Mouse (Mus musculus) liver, adult 2 months (tissue): ENCODE measurements around the gene Myh6. TPM values are rescaled to one million over a fixed set of nuclear protein-coding genes. Genes with fewer than 3 reads are reported as not detected.
"Not testable (repeated sequence)": the region's sequence is repeated elsewhere in the genome, so short reads cannot be mapped to it uniquely, and the experiment has no call there.

ENCODE experiments used
- DNase-seq: peaks from one replicate; pipeline ENCODE4 v3.0.0-alpha.2; 2011; ENCODE audit warnings: low read depth, low spot score; ENCODE audit errors: extremely low read depth
- H3K27ac ChIP-seq: fragments of 200-500 bp; replicated peaks from 2 replicates; pipeline ENCODE4 v1.5.1; 2012; ENCODE audit warnings: low read depth, mild to moderate bottlenecking, control low read depth, inconsistent platforms, low read length; ENCODE audit not compliant: insufficient read depth
- H3K27me3 ChIP-seq: fragments of 200-500 bp; 2 replicates; pipeline ENCODE4 v1.6.1; 2012; ENCODE audit warnings: mild to moderate bottlenecking, moderate library complexity, low read length, inconsistent platforms; ENCODE audit not compliant: control insufficient read depth, insufficient read depth
- H3K36me3 ChIP-seq: fragments of 200-500 bp; 2 replicates; pipeline ENCODE4 v1.6.1; 2012; ENCODE audit warnings: low read length, inconsistent platforms; ENCODE audit not compliant: control insufficient read depth, insufficient read depth
- H3K4me1 ChIP-seq: fragments of 200-500 bp; 2 replicates; pipeline ENCODE4 v1.6.1; 2011; ENCODE audit warnings: low read length; ENCODE audit not compliant: control insufficient read depth, insufficient read depth
- H3K4me3 ChIP-seq: fragments of 200-500 bp; 2 replicates; pipeline ENCODE4 v1.5.1; 2011; ENCODE audit warnings: low read depth, mild to moderate bottlenecking, control low read depth, low read length, moderate library complexity; ENCODE audit not compliant: insufficient read depth
- H3K79me2 ChIP-seq: fragments of 200-500 bp; 2 replicates; pipeline ENCODE4 v1.6.1; 2012; ENCODE audit warnings: inconsistent platforms, mild to moderate bottlenecking, low read length, moderate library complexity; ENCODE audit not compliant: control insufficient read depth, insufficient read depth
- H3K9ac ChIP-seq: fragments of 200-500 bp; 2 replicates; pipeline ENCODE4 v1.6.1; 2012; ENCODE audit warnings: low read depth, mild to moderate bottlenecking, control low read depth, inconsistent platforms, low read length
- CTCF ChIP-seq: fragments of 200-500 bp; IDR thresholded peaks from 2 replicates; pipeline ENCODE4 v1.5.1; 2011; ENCODE audit warnings: low read depth, low read length, control low read depth
- POLR2A ChIP-seq: fragments of 200-500 bp; IDR thresholded peaks from 2 replicates; pipeline ENCODE4 v1.6.1; 2011; ENCODE audit warnings: low read length, control low read depth; ENCODE audit not compliant: insufficient read depth; ENCODE audit errors: extremely low read depth
- WGBS: fragments of 180-500 bp; shearing (Covaris S2); methylation state at CpG from one replicate; pipeline ENCODE4 v1.1.7; 2018; 5-methylcytosine and 5-hydroxymethylcytosine counted together
- polyA plus RNA-seq: library from polyadenylated mRNA; depleted of rRNA; stranded (reverse); fragments of >200 nt; gene quantifications from 2 replicates; pipeline ENCODE4 v1.2.3, GENCODE M21; 2012
- total RNA-seq: library from RNA; depleted of rRNA; stranded (reverse); fragments of >200 nt; gene quantifications from 2 replicates; pipeline ENCODE4 v1.2.3, GENCODE M21; 2014

The Myh6 gene
- total and polyA plus RNA-seq, 2 experiments = 0.02 TPM; not detected in 1

- no peak for DNase-seq
- WGBS = 91% methylated on average over 10 of the region's 10 CpGs
- H3K27me3 ChIP-seq = no peaks in the 10 kb centered on the region
- H3K9ac ChIP-seq = no peak overlapping the region
- no peaks in the 10 kb centered on the region for H3K79me2 ChIP-seq
- H3K36me3 ChIP-seq = no peaks in the 10 kb centered on the region
- H3K4me1 ChIP-seq = no peaks in the 10 kb centered on the region
- H3K4me3 ChIP-seq = no peak overlapping the region
- H3K27ac ChIP-seq = no peak overlapping the region
- TF ChIP-seq CTCF (no peak), POLR2A (no peak)
These were observed 25.5 kb upstream of the Myh6 start for GRCm38 (mm10) chr14:54992196-54992595.

- DNase-seq = no peak
- Histone ChIP-seq H3K27me3 (no peaks in the 10 kb centered on the region), H3K4me3 (no peak overlapping the region), H3K36me3 (no peaks in the 10 kb centered on the region), H3K4me1 (no peaks in the 10 kb centered on the region), H3K79me2 (no peaks in the 10 kb centered on the region), H3K27ac (no peak overlapping the region), H3K9ac (no peak overlapping the region)
- WGBS = 90% methylated on average over 8 of the region's 8 CpGs
- no peak for TF ChIP-seq POLR2A
- TF ChIP-seq CTCF = no peak
These were observed 23.2 kb upstream of the Myh6 start for GRCm38 (mm10) chr14:54989886-54990441.

GRCm38 (mm10) chr14:54988882-54989281, 22.2 kb upstream of the Myh6 start:
- Histone ChIP-seq H3K36me3 (no peaks in the 10 kb centered on the region), H3K4me1 (no peaks in the 10 kb centered on the region), H3K27me3 (no peaks in the 10 kb centered on the region), H3K9ac (no peak overlapping the region), H3K27ac (no peak overlapping the region), H3K79me2 (no peaks in the 10 kb centered on the region), H3K4me3 (no peak overlapping the region)
- DNase-seq = no peak
- no peak for TF ChIP-seq POLR2A
- no peak for TF ChIP-seq CTCF
- WGBS = 87% methylated on average over 13 of the region's 13 CpGs

- H3K9ac ChIP-seq, H3K4me1 ChIP-seq, H3K4me3 ChIP-seq, DNase-seq, H3K27me3 ChIP-seq, H3K36me3 ChIP-seq, H3K79me2 ChIP-seq, H3K27ac ChIP-seq: not testable (repeated sequence)
- WGBS = 89% methylated on average over 9 of the region's 9 CpGs
These were observed 21.7 kb upstream of the Myh6 start for GRCm38 (mm10) chr14:54988350-54988874.

GRCm38 (mm10) chr14:54981934-54982333, 15.2 kb upstream of the Myh6 start:
- no peaks in the 10 kb centered on the region for H3K27me3 ChIP-seq
- no peak overlapping the region for H3K27ac ChIP-seq
- DNase-seq = no peak
- H3K4me1 ChIP-seq = no peaks in the 10 kb centered on the region
- WGBS = 95% methylated on average over 7 of the region's 7 CpGs
- no peak overlapping the region for H3K4me3 ChIP-seq
- TF ChIP-seq POLR2A = no peak
- TF ChIP-seq CTCF = no peak
- no peaks in the 10 kb centered on the region for H3K36me3 ChIP-seq
- H3K9ac ChIP-seq = no peak overlapping the region
- no peaks in the 10 kb centered on the region for H3K79me2 ChIP-seq

- Histone ChIP-seq H3K9ac (no peak overlapping the region), H3K79me2 (no peaks in the 10 kb centered on the region), H3K4me1 (no peaks in the 10 kb centered on the region), H3K27me3 (no peaks in the 10 kb centered on the region), H3K4me3 (no peak overlapping the region), H3K36me3 (no peaks in the 10 kb centered on the region), H3K27ac (no peak overlapping the region)
- 92% methylated on average over 8 of the region's 8 CpGs for WGBS
- DNase-seq = no peak
- TF ChIP-seq POLR2A (no peak), CTCF (no peak)
These were observed 11.9 kb upstream of the Myh6 start for GRCm38 (mm10) chr14:54978664-54979063.
